Mouse (Mus musculus) embryonic facial prominence, embryonic 11.5 days (tissue): ENCODE data around the gene Setd5. TPM values are rescaled to one million over a fixed set of nuclear protein-coding genes. Genes with fewer than 3 reads are reported as not detected.

ENCODE experiments used
- ATAC-seq: fragments of 200-750 bp; cut with Nextera tagmentation; replicated peaks from 2 replicates; pipeline ENCODE4 v1.8.0; 2017; ENCODE audit warnings: low read depth; ENCODE audit not compliant: insufficient number of reproducible peaks, low FRiP score, low TSS enrichment
- DNase-seq: peaks from one replicate; pipeline ENCODE4 v3.0.0-alpha.2; 2015; ENCODE audit warnings: low spot score
- H3K27ac ChIP-seq: fragments of 300-500 bp; sonication (generic); replicated peaks from 2 replicates; pipeline ENCODE4 v1.5.1; 2014; ENCODE audit warnings: mild to moderate bottlenecking, low read depth, low read length, control low read depth
- H3K27me3 ChIP-seq: fragments of 300-500 bp; sonication (generic); 2 replicates; pipeline ENCODE4 v1.6.1; 2014; ENCODE audit warnings: mild to moderate bottlenecking, low read length, moderate library complexity, mixed read lengths; ENCODE audit not compliant: control insufficient read depth, insufficient read depth
- H3K36me3 ChIP-seq: fragments of 300-500 bp; sonication (generic); replicated peaks from 2 replicates; pipeline ENCODE4 v1.6.1; 2014; ENCODE audit warnings: low read depth, mild to moderate bottlenecking, low read length, moderate library complexity, mixed read lengths; ENCODE audit not compliant: control insufficient read depth, insufficient read depth
- H3K4me1 ChIP-seq: fragments of 300-500 bp; sonication (generic); 2 replicates; pipeline ENCODE4 v1.6.1; 2014; ENCODE audit warnings: low read length, mixed read lengths; ENCODE audit not compliant: control insufficient read depth, insufficient read depth
- H3K4me2 ChIP-seq: fragments of 300-500 bp; sonication (generic); 2 replicates; pipeline ENCODE4 v1.6.1; 2014; ENCODE audit warnings: low read depth, mild to moderate bottlenecking, control low read depth, low read length, moderate library complexity
- H3K4me3 ChIP-seq: fragments of 300-500 bp; sonication (generic); 2 replicates; pipeline ENCODE4 v1.5.1; 2014; ENCODE audit warnings: low read depth, low read length, control low read depth
- H3K9ac ChIP-seq: fragments of 300-500 bp; sonication (generic); replicated peaks from 2 replicates; pipeline ENCODE4 v1.6.1; 2014; ENCODE audit warnings: mild to moderate bottlenecking, control low read depth, low read length
- H3K9me3 ChIP-seq: fragments of 300-500 bp; sonication (generic); replicated peaks from 2 replicates; pipeline ENCODE4 v1.6.1; 2016; ENCODE audit warnings: mild to moderate bottlenecking, low read length, inconsistent platforms, mixed read lengths; ENCODE audit not compliant: control insufficient read depth
- WGBS: fragments of 180-500 bp; shearing (Covaris S2); extraction: QIAGEN DNeasy Blood & Tissue Kit; methylation state at CpG from one replicate; pipeline ENCODE4 v1.1.7; 2014; 5-methylcytosine and 5-hydroxymethylcytosine counted together
- polyA plus RNA-seq: library from polyadenylated mRNA; unstranded; fragments of >200 nt; fragmentation: Nextera tagmentation; extraction: Ambion mirVana; gene quantifications from 2 replicates; pipeline ENCODE4 v1.2.1, GENCODE M21; 2014

Gene Setd5
- polyA plus RNA-seq, 1 experiment from 2014 or later, result 76.3 TPM

GRCm38 (mm10) chr6:113109378-113109777 is 32.2 kb downstream of the Setd5 start:
- no peak for ATAC-seq
- WGBS, result 86% methylated on average over 3 of the region's 3 CpGs
- H3K9ac ChIP-seq, result no peak overlapping the region
- H3K27ac ChIP-seq, result no peak overlapping the region
- H3K27me3 ChIP-seq, result no peaks in the 10 kb centered on the region
- no peak overlapping the region for H3K4me2 ChIP-seq
- DNase-seq, result no peak
- peaks cover 5% of the 10 kb centered on the region; the same call in 1 of the 2 replicates for H3K36me3 ChIP-seq
- no peak overlapping the region for H3K4me3 ChIP-seq
- H3K4me1 ChIP-seq, result no peaks in the 10 kb centered on the region
- H3K9me3 ChIP-seq, result no peaks in the 10 kb centered on the region

GRCm38 (mm10) chr6:113109956-113110355 is 32.8 kb downstream of the Setd5 start:
- Histone ChIP-seq H3K4me2 (no peak overlapping the region), H3K9ac (no peak overlapping the region), H3K27ac (no peak overlapping the region), H3K27me3 (no peaks in the 10 kb centered on the region), H3K4me1 (no peaks in the 10 kb centered on the region), H3K36me3 (peaks cover 5% of the 10 kb centered on the region; the same call in 1 of the 2 replicates), H3K4me3 (no peak overlapping the region), H3K9me3 (no peaks in the 10 kb centered on the region)
- DNase-seq (no peak), ATAC-seq (no peak)
- WGBS, result 92% methylated on average over 7 of the region's 7 CpGs

GRCm38 (mm10) chr6:113120806-113121205 is 43.6 kb downstream of the Setd5 start:
- H3K27ac ChIP-seq, result no peak overlapping the region
- no peaks in the 10 kb centered on the region for H3K4me1 ChIP-seq
- H3K36me3 ChIP-seq, result peaks cover 15% of the 10 kb centered on the region
- H3K27me3 ChIP-seq, result no peaks in the 10 kb centered on the region
- no peak overlapping the region for H3K4me3 ChIP-seq
- WGBS, result 95% methylated on average over 10 of the region's 10 CpGs
- no peaks in the 10 kb centered on the region for H3K9me3 ChIP-seq
- DNase-seq (no peak), ATAC-seq (no peak)
- H3K9ac ChIP-seq, result no peak overlapping the region
- no peak overlapping the region for H3K4me2 ChIP-seq

- Histone ChIP-seq H3K4me1 (no peaks in the 10 kb centered on the region), H3K27me3 (no peaks in the 10 kb centered on the region), H3K9ac (no peak overlapping the region), H3K27ac (no peak overlapping the region), H3K36me3 (peaks cover 3% of the 10 kb centered on the region), H3K9me3 (no peaks in the 10 kb centered on the region), H3K4me3 (no peak overlapping the region), H3K4me2 (no peak overlapping the region)
- ATAC-seq, result no peak
- no peak for DNase-seq
- WGBS, result 85% methylated on average over 2 of the region's 2 CpGs
Observed at GRCm38 (mm10) chr6:113133360-113133759, 56.2 kb downstream of the Setd5 start.

- Histone ChIP-seq H3K27ac (no peak overlapping the region), H3K4me1 (no peaks in the 10 kb centered on the region), H3K9me3 (no peaks in the 10 kb centered on the region), H3K36me3 (peaks cover 10% of the 10 kb centered on the region; the same call in 1 of the 2 replicates), H3K27me3 (no peaks in the 10 kb centered on the region), H3K4me3 (no peak overlapping the region), H3K4me2 (no peak overlapping the region), H3K9ac (no peak overlapping the region)
- ATAC-seq (no peak), DNase-seq (no peak)
- WGBS, result 94% methylated on average over 1 of the region's 1 CpGs
Observed at GRCm38 (mm10) chr6:113141389-113142094, 64.4 kb downstream of the Setd5 start.

- no peak for ATAC-seq
- Histone ChIP-seq H3K36me3 (peaks cover 19% of the 10 kb centered on the region), H3K9me3 (no peaks in the 10 kb centered on the region), H3K4me2 (no peak overlapping the region), H3K9ac (no peak overlapping the region), H3K4me3 (no peak overlapping the region), H3K4me1 (no peaks in the 10 kb centered on the region), H3K27me3 (no peaks in the 10 kb centered on the region), H3K27ac (no peak overlapping the region)
- no peak for DNase-seq
- 96% methylated on average over 1 of the region's 1 CpGs for WGBS
Observed at GRCm38 (mm10) chr6:113144764-113145163, 67.6 kb downstream of the Setd5 start.

GRCm38 (mm10) chr6:113145249-113145648 is 68.1 kb downstream of the Setd5 start:
- Histone ChIP-seq H3K27me3 (no peaks in the 10 kb centered on the region), H3K9me3 (no peaks in the 10 kb centered on the region), H3K4me3 (no peak overlapping the region), H3K36me3 (peaks cover 19% of the 10 kb centered on the region), H3K9ac (no peak overlapping the region), H3K4me1 (no peaks in the 10 kb centered on the region), H3K27ac (no peak overlapping the region), H3K4me2 (no peak overlapping the region)
- WGBS, result 91% methylated on average over 4 of the region's 4 CpGs
- no peak for ATAC-seq
- DNase-seq, result no peak

GRCm38 (mm10) chr6:113154071-113154470 is 76.9 kb downstream of the Setd5 start:
- Histone ChIP-seq H3K27me3 (no peaks in the 10 kb centered on the region), H3K36me3 (peaks cover 8% of the 10 kb centered on the region), H3K9me3 (no peaks in the 10 kb centered on the region), H3K4me3 (no peak overlapping the region), H3K27ac (no peak overlapping the region), H3K4me2 (no peak overlapping the region), H3K9ac (no peak overlapping the region), H3K4me1 (no peaks in the 10 kb centered on the region)
- no peak for ATAC-seq
- DNase-seq, result no peak
- WGBS, result 97% methylated on average over 8 of the region's 8 CpGs
